Comparison of ENCODE assay signal across 14 mouse cellular contexts in genomic region chr9:86701844-86702243, GRCm38 (mm10). TPM values are rescaled to one million over a fixed set of nuclear protein-coding genes. Genes with fewer than 3 reads are reported as not detected.
DNase-seq lines count a peak whose midpoint lies in the region; ATAC-seq and TF ChIP-seq lines count a peak whose summit lies in the region.
"Had no signal": no experiment of that assay in that cellular context is flagged by ENCODE, and none has a peak within 500 bp of the region (broad histone marks: within the 10 kb centered on the region; RNA-seq: fewer than 3 reads in every experiment).

No protein-coding gene starts in this region.

- no peak for ATAC-seq in heart, postnatal 0 days (ENCODE audit: insufficient read depth, low read depth)
- ATAC-seq in intestine, postnatal 0 days: 0 out of 2 replicates have a peak, but pooled peaks have one; percentile 28
- ATAC-seq: activated CD4-positive, CD25-positive, alpha-beta regulatory T cell, adult 4 months had no signal

- no peaks in the 10 kb centered on the region for H3K27me3 ChIP-seq in heart, postnatal 0 days (ENCODE audit: control insufficient read depth, insufficient read depth, low read length)
- no peaks in the 10 kb centered on the region for H3K27me3 ChIP-seq in intestine, postnatal 0 days (replicated peaks; ENCODE audit: control insufficient read depth, insufficient read depth, low read length)

- no peak for DNase-seq in heart, postnatal 0 days (ENCODE audit: low spot score)
- no peak for DNase-seq in heart, postnatal 36 days
- DNase-seq in Muller cell, postnatal 12 days (ENCODE audit: inconsistent ontology term): peak; percentile 29
- DNase-seq in lung, postnatal 36 days: peak; percentile 35
- no peak for DNase-seq in ovary, postnatal 10 days (ENCODE audit: low spot score)
- no peak for DNase-seq in cerebellum, postnatal 4 days (ENCODE audit: low spot score in 2 of 2)
- DNase-seq: forebrain, postnatal 0 days; kidney, postnatal 14 days; midbrain, embryonic 14.5 days; spleen, adult 18-20 months had no signal

- H3K9me3 ChIP-seq in heart, postnatal 0 days (replicated peaks; ENCODE audit: control insufficient read depth, low read length): no peaks in the 10 kb centered on the region
- no peaks in the 10 kb centered on the region for H3K9me3 ChIP-seq in intestine, postnatal 0 days (ENCODE audit: control insufficient read depth)
- H3K9me3 ChIP-seq: hindbrain, embryonic 10.5 days had no signal

- H3K4me3 ChIP-seq in heart, postnatal 0 days (ENCODE audit: low read depth, low read length): no peak overlapping the region
- H3K4me3 ChIP-seq in intestine, postnatal 0 days (ENCODE audit: low read depth, low read length): no peak overlapping the region
- H3K4me3 ChIP-seq: hindbrain, embryonic 10.5 days; left cerebral cortex, adult 2 months had no signal

- H3K4me1 ChIP-seq in heart, postnatal 0 days (ENCODE audit: control insufficient read depth, insufficient read depth): no peaks in the 10 kb centered on the region
- H3K4me1 ChIP-seq in intestine, postnatal 0 days (replicated peaks; ENCODE audit: control insufficient read depth, insufficient read depth, low read length): no peaks in the 10 kb centered on the region
- H3K4me1 ChIP-seq: hindbrain, embryonic 10.5 days had no signal

- no peak overlapping the region for H3K9ac ChIP-seq in heart, postnatal 0 days (replicated peaks; ENCODE audit: low read depth, low read length)
- H3K9ac ChIP-seq in intestine, postnatal 0 days (ENCODE audit: low read depth, low read length): no peak overlapping the region
- H3K9ac ChIP-seq: forebrain, postnatal 0 days had no signal

- intact Hi-C loops in heart, postnatal 36 days (cut with DNase I): no loop called here

- H3K4me2 ChIP-seq in heart, postnatal 0 days (ENCODE audit: low read depth, low read length): no peak overlapping the region
- no peak overlapping the region for H3K4me2 ChIP-seq in intestine, postnatal 0 days (replicated peaks; ENCODE audit: low read depth)

- H3K27ac ChIP-seq in heart, postnatal 0 days (ENCODE audit: low read depth): peak overlapping the region; percentile 46; the same call in 1 of the 2 replicates
- H3K27ac ChIP-seq in intestine, postnatal 0 days (ENCODE audit: low read depth, low read length): no peak overlapping the region
- H3K27ac ChIP-seq: hindbrain, embryonic 10.5 days; left cerebral cortex, adult 2 months had no signal

- no peak for TF ChIP-seq CTCF in heart, postnatal 0 days (IDR thresholded peaks at IDR 0.05; ENCODE audit: low read depth)
- TF ChIP-seq CTCF in intestine, postnatal 0 days (IDR thresholded peaks at IDR 0.05; ENCODE audit: low read depth): no peak

- TF ChIP-seq EP300 in heart, postnatal 0 days (IDR thresholded peaks at IDR 0.05; ENCODE audit: low read depth): no peak

- WGBS in heart, postnatal 0 days: 5% methylated on average over 2 of the region's 2 CpGs
- 22% methylated on average over 2 of the region's 2 CpGs for WGBS in intestine, postnatal 0 days

- no peaks in the 10 kb centered on the region for H3K36me3 ChIP-seq in heart, postnatal 0 days (replicated peaks; ENCODE audit: control insufficient read depth, insufficient read depth, low read length)
- no peaks in the 10 kb centered on the region for H3K36me3 ChIP-seq in intestine, postnatal 0 days (ENCODE audit: control insufficient read depth, insufficient read depth)
- H3K36me3 ChIP-seq: hindbrain, embryonic 10.5 days had no signal

RNA-seq across cellular contexts. Expression of gene Me1, which starts 6.1 kb away (rescaled TPM):
- total RNA-seq in heart, postnatal 0 days (2014; rRNA removed; ENCODE audit: low replicate concordance): 9.2 and 12.2 TPM in 2 replicates
- 35.1 and 36.2 TPM in 2 replicates for polyA plus RNA-seq in heart, postnatal 0 days (2015; fragmentation: Nextera tagmentation; extraction: Ambion mirVana)
- 100 to 1,000 TPM; 112 to 114 TPM for total RNA-seq in heart, postnatal 36 days (2021)
- 51.6 and 55.2 TPM in 2 replicates for polyA plus RNA-seq in intestine, postnatal 0 days (2015; fragmentation: Nextera tagmentation; extraction: Ambion mirVana)
- polyA plus RNA-seq: activated CD4-positive, CD25-positive, alpha-beta regulatory T cell, adult 4 months had no signal

RNA-seq across cellular contexts. Expression of gene Prss35, which starts 41.6 kb away (rescaled TPM):
- total RNA-seq in heart, postnatal 0 days (2014; rRNA removed; ENCODE audit: low replicate concordance): 7.2 and 10.1 TPM in 2 replicates
- polyA plus RNA-seq in heart, postnatal 0 days (2015; fragmentation: Nextera tagmentation; extraction: Ambion mirVana): 8.1 and 12.2 TPM in 2 replicates
- total RNA-seq in heart, postnatal 36 days (2021): under 1 TPM; 0.27 to 0.42 TPM
- polyA plus RNA-seq in intestine, postnatal 0 days (2015; fragmentation: Nextera tagmentation; extraction: Ambion mirVana): 4.8 TPM in 2 replicates
- polyA plus RNA-seq: activated CD4-positive, CD25-positive, alpha-beta regulatory T cell, adult 4 months had no signal

Comparison
In these comparisons a context has a peak if more than half of its experiments do, and no peak if none do; other contexts are left out.
1. DNase-seq: peak in Muller cell, postnatal 12 days (single experiment) and lung, postnatal 36 days (single experiment); none in heart, postnatal 0 days (single experiment), heart, postnatal 36 days (0 of 2), ovary, postnatal 10 days (single experiment) and cerebellum, postnatal 4 days (0 of 2).